Mouse (Mus musculus) kidney, postnatal 0 days (tissue): ENCODE data around the gene Rai14. TPM values are rescaled to one million over a fixed set of nuclear protein-coding genes. Genes with fewer than 3 reads are reported as not detected.
A peak's percentile ranks its signal among the peaks of the same experiment; 100 is the strongest.

Source experiments
- ATAC-seq: fragments of 200-750 bp; cut with Nextera tagmentation; replicated peaks from 2 replicates; pipeline ENCODE4 v1.8.0; 2017; ENCODE audit warnings: low read depth, moderate number of reproducible peaks, moderate TSS enrichment, moderate library complexity; ENCODE audit not compliant: low FRiP score
- DNase-seq: peaks from one replicate; pipeline ENCODE4 v3.0.0-alpha.2; 2016; ENCODE audit warnings: low spot score
- H3K27ac ChIP-seq: fragments of 300-500 bp; sonication (generic); 2 replicates; pipeline ENCODE4 v1.5.1; 2014; ENCODE audit warnings: mild to moderate bottlenecking
- H3K27me3 ChIP-seq: fragments of 300-500 bp; sonication (generic); 2 replicates; pipeline ENCODE4 v1.6.1; 2014; ENCODE audit warnings: low read length, mixed read lengths; ENCODE audit not compliant: insufficient read depth
- H3K36me3 ChIP-seq: fragments of 300-500 bp; sonication (generic); 2 replicates; pipeline ENCODE4 v1.6.1; 2014; ENCODE audit warnings: low read length, mixed read lengths; ENCODE audit not compliant: insufficient read depth
- H3K4me1 ChIP-seq: fragments of 300-500 bp; sonication (generic); replicated peaks from 2 replicates; pipeline ENCODE4 v1.6.1; 2014; ENCODE audit warnings: antibody characterized with exemption, low read length, mixed read lengths; ENCODE audit not compliant: insufficient read depth
- H3K4me2 ChIP-seq: fragments of 300-500 bp; sonication (generic); 2 replicates; pipeline ENCODE4 v1.6.1; 2014; ENCODE audit warnings: mild to moderate bottlenecking, low read length, moderate library complexity, mixed read lengths
- H3K4me3 ChIP-seq: fragments of 300-500 bp; sonication (generic); replicated peaks from 2 replicates; pipeline ENCODE4 v1.5.1; 2014; ENCODE audit warnings: low read depth, low read length
- H3K9ac ChIP-seq: fragments of 300-500 bp; sonication (generic); 2 replicates; pipeline ENCODE4 v1.6.1; 2014; ENCODE audit warnings: low read depth, low read length
- H3K9me3 ChIP-seq: fragments of 300-500 bp; sonication (generic); replicated peaks from 2 replicates; pipeline ENCODE4 v1.6.1; 2016; ENCODE audit warnings: low read length, inconsistent platforms, mixed read lengths
- CTCF ChIP-seq: IDR thresholded peaks from 2 replicates; pipeline ENCODE4 v1.5.1; 2016; ENCODE audit warnings: antibody characterized with exemption, low read depth, mild to moderate bottlenecking, moderate library complexity
- WGBS: fragments of 180-500 bp; shearing (Covaris S2); extraction: QIAGEN DNeasy Blood & Tissue Kit; methylation state at CpG from one replicate; pipeline ENCODE4 v1.1.7; 2014; 5-methylcytosine and 5-hydroxymethylcytosine counted together
- polyA plus RNA-seq: library from polyadenylated mRNA; unstranded; fragments of >200 nt; fragmentation: Nextera tagmentation; extraction: Ambion mirVana; gene quantifications from 2 replicates; pipeline ENCODE4 v1.2.1, GENCODE M21; 2015

Gene Rai14
- polyA plus RNA-seq, 1 experiment from 2014 or later: 38.5 TPM

DNA sequence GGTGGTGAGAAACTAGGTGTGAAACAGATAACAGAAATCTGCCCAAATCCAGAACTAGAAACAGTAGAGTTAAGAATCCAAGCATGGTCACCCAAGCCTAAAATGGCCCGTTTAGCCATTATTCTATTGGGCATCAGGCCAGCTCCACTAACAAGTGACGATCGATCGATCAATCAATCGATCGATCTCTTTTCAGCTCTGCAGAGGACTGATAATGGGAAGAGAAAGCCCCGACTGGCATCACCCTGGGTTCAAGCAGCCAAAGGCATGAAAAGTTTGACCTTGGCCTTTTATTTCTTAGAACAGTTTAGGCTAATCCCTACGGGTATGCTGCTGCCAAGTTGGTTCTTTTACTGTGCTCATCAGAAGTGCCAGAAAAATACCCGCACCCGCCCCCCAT lies 4.3 kb upstream of the Rai14 start:
- Histone ChIP-seq H3K27me3 (no peaks in the 10 kb centered on the region), H3K27ac (no peak overlapping the region), H3K4me1 (peaks cover 12% of the 10 kb centered on the region; the same call in 1 of the 2 replicates), H3K4me2 (no peak overlapping the region), H3K36me3 (no peaks in the 10 kb centered on the region), H3K9me3 (no peaks in the 10 kb centered on the region), H3K9ac (no peak overlapping the region), H3K4me3 (no peak overlapping the region)
- 90% methylated on average over 10 of the region's 10 CpGs for WGBS
- no peak for TF ChIP-seq CTCF
- no peak for DNase-seq
- no peak for ATAC-seq

DNA sequence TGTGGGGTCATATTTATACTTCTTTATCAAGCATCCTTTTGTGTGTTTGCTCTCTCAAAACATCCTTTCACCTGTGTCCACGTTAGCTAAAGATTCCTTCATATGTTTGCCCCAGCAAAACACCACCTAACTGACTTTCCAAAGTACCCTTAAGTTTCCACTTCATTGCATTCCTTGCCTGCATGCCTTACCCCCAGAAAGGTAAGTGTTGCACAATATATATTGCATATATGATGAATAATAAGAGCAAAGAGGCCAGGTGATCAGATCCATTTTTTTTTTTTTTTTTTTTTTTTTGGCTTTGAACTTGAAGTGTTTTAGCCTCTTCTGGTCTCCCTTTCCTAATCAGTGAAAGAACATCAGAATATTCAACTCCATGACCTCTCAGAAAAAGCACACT lies 2.9 kb upstream of the Rai14 start:
- no peak overlapping the region for H3K27ac ChIP-seq
- no peak for ATAC-seq

DNA sequence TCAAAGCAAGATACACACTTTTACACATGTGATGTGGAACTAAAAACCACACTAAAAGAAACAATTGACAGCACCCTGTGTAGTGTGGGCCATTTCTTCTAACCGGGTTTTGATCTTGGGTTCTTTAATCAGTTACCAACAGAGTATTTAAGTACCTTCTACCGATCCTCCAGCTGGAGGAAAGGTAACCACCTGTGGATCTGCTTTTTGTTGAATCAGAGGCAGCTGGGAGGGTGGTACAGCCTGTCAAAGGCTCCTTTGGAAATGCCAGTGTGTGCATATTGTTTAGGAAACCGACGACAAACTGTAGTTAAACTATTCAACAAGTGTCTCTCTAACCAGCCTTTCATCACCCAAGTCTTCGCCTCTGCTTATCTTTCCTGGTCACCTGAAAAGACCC lies 1.5 kb upstream of the Rai14 start:
- Histone ChIP-seq H3K4me1 (peaks cover 19% of the 10 kb centered on the region), H3K4me2 (peak overlapping the region; percentile 89; the same call in 1 of the 2 replicates), H3K27me3 (no peaks in the 10 kb centered on the region), H3K9me3 (no peaks in the 10 kb centered on the region), H3K36me3 (no peaks in the 10 kb centered on the region), H3K9ac (no peak overlapping the region), H3K4me3 (no peak overlapping the region), H3K27ac (no peak overlapping the region)
- ATAC-seq (no peak), DNase-seq (no peak)
- WGBS: 46% methylated on average over 5 of the region's 5 CpGs
- TF ChIP-seq CTCF: no peak

More for the DNA sequence above, 2.9 kb upstream of the Rai14 start:
- H3K9ac ChIP-seq: no peak overlapping the region
- WGBS: 100% methylated on average over 1 of the region's 1 CpGs
- H3K4me3 ChIP-seq: no peak overlapping the region
- DNase-seq: no peak
- H3K4me2 ChIP-seq: no peak overlapping the region
- no peaks in the 10 kb centered on the region for H3K9me3 ChIP-seq
- no peaks in the 10 kb centered on the region for H3K36me3 ChIP-seq
- no peaks in the 10 kb centered on the region for H3K27me3 ChIP-seq
- peaks cover 11% of the 10 kb centered on the region; the same call in 1 of the 2 replicates for H3K4me1 ChIP-seq
- TF ChIP-seq CTCF: no peak

DNA sequence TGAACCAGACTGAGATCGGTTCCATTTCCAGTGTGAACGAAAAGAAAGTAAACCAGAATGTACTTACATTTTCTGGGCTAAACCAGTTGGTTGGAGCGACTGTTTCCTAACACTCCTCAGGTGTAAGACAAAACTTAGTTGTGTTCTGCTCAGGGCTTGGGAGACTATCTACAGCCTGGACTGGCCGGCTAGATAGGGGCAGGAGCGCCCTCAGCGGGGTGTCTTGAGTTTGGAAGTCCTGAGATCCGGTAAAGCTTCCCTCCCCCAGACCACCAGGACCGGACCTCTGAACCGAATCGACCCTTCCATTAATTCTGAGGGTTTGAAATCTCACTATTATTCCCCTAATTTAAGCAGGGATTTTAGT lies 698 bp upstream of the Rai14 start:
- H3K4me3 ChIP-seq: peak overlapping the region; percentile 95
- H3K27ac ChIP-seq: peak overlapping the region; percentile 94
- TF ChIP-seq CTCF: peak; percentile 45; the same call in 1 of the 2 replicates
- H3K9me3 ChIP-seq: no peaks in the 10 kb centered on the region
- peaks cover 20% of the 10 kb centered on the region for H3K4me1 ChIP-seq
- ATAC-seq (peak; percentile 68), DNase-seq (peak; percentile 87)
- H3K36me3 ChIP-seq: no peaks in the 10 kb centered on the region
- H3K9ac ChIP-seq: peak overlapping the region; percentile 90
- peak overlapping the region; percentile 89 for H3K4me2 ChIP-seq
- 0% methylated on average over 10 of the region's 10 CpGs for WGBS
- no peaks in the 10 kb centered on the region for H3K27me3 ChIP-seq

DNA sequence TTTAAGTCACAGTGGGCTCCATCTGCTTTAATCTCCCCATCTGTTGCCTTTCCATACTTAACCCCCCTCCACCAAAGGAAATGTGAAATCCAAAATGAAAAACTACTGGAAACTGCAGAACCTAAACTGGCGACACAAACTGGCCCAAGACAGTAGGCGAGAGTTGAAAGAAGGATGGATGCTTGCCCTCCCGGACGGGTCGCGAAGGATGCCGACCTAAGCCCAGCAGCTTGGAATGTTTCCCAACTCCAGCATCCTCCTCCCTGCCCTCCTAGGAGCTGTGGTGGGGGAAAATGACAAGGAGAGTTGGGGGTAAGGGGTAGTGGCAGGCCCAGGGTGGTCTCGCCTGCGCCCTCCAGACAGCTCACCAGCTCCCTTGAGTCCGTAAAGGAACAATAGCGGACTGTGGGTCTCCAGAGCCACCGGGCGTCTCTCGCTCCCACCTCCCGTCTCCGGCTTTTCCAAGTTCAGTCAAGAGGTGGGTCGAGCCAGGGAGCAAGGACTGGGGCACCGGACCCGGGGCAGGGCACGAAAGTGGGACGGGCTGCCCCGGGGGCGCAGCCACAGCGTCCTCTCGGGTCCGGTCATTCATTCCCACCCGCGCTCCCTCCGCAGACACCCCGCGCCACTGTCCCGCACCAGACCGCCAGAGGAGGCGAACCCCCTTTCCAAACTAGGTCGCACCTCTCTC lies 653 bp downstream of the Rai14 start:
- Histone ChIP-seq H3K4me3 (peak overlapping the region; percentile 95), H3K27me3 (no peaks in the 10 kb centered on the region), H3K9me3 (no peaks in the 10 kb centered on the region), H3K36me3 (0 out of 2 replicates have a peak, but pooled peaks cover 3% of the 10 kb centered on the region), H3K4me2 (peak overlapping the region; percentile 89), H3K27ac (peak overlapping the region; percentile 94), H3K4me1 (peaks cover 20% of the 10 kb centered on the region), H3K9ac (peak overlapping the region; percentile 90)
- ATAC-seq: peak; percentile 15; the same call in 1 of the 2 replicates
- DNase-seq: peak; percentile 37
- TF ChIP-seq CTCF: no peak
- 1% methylated on average over 35 of the region's 35 CpGs for WGBS

DNA sequence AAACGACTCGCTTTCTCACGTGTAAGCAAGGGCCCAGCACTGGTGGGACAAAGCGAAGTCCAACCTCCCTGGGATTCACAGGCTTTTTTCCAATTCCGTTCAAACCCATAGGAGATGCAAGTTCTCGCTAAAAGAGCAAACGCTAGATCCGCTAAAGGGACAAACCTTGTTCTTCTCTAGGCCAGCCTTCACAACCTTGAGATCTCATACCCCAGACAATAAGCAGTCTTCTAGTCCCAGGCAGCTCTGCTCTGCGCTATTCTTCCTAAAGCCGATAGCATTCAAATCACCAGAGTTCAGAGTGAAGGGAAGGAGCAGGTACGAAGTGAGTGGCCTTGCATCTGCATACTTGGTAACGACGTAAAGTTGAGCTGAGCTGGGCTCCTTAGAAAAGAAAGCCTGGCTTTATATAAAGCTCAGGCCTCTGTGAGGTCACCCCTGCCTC lies 1.2 kb downstream of the Rai14 start:
- DNase-seq (peak; percentile 34), ATAC-seq (no peak)
- no peak for TF ChIP-seq CTCF
- Histone ChIP-seq H3K9me3 (no peaks in the 10 kb centered on the region), H3K27me3 (no peaks in the 10 kb centered on the region), H3K27ac (peak overlapping the region; percentile 94), H3K4me2 (peak overlapping the region; percentile 89), H3K36me3 (0 out of 2 replicates have a peak, but pooled peaks cover 3% of the 10 kb centered on the region), H3K4me1 (peaks cover 20% of the 10 kb centered on the region), H3K4me3 (peak overlapping the region; percentile 95), H3K9ac (peak overlapping the region; percentile 90)
- 7% methylated on average over 13 of the region's 13 CpGs for WGBS
